Mouse (Mus musculus) kidney, adult 2 months (tissue): ENCODE data around the gene Ndufv1.

ENCODE experiments used
- CTCF ChIP-seq: fragments of 200-500 bp; conservative IDR thresholded peaks from 2 replicates; pipeline ENCODE4 v1.5.1; 2011; ENCODE audit warnings: low read depth, mild to moderate bottlenecking, control low read depth, low read length, moderate library complexity, mixed read lengths; ENCODE audit not compliant: insufficient read depth, insufficient read length
- POLR2A ChIP-seq: fragments of 200-500 bp; IDR thresholded peaks from one replicate; pipeline ENCODE4 v1.6.1; 2011; ENCODE audit warnings: low read depth, low read length, control low read depth

DNA sequence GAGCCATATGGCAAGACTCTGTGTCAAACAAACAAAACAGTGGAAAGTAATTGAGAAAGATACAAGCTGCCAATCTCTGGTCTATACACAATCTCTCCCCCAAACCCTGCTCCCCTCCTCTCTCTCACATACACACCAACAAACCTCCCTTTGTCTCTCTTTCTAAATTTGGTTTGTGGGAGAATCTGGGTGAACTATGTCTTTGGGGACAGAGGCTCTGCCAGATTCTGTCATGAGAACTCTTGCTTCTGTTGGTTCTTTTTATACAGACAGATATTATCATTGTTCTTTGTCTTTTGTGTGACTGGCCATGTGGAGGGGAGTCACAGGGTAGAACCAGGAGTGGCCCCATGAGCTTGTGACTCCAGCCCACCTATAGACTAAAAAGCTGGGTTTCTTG lies 15.0 kb upstream of the Ndufv1 start:
- TF ChIP-seq CTCF (no peak), POLR2A (no peak)
